Mouse (Mus musculus): ENCODE measurements at regions not wholly inside any gene's neighbourhood (a gene's known extent, or its start where the extent isn't known, plus 50 kb on each side); places are given as distances from the start of the nearest gene placed in this dataset.

- Histone ChIP-seq H3K9ac (replicated peaks) (no peak overlapping the region), H3K4me3 (no peak overlapping the region), H3K4me2 (replicated peaks) (no peak overlapping the region), H3K27ac (replicated peaks) (no peak overlapping the region), H3K9me3 (no peaks in the 10 kb centered on the region), H3K4me1 (no peaks in the 10 kb centered on the region), H3K36me3 (no peaks in the 10 kb centered on the region), H3K27me3 (no peaks in the 10 kb centered on the region)
- 86% methylated on average over 11 of the region's 11 CpGs for WGBS
- no peak for ATAC-seq (ENCODE audit: low FRiP score, low read depth)
These were observed 150.0 kb upstream of the Haao start for GRCm38 (mm10) chr17:83997778-83998177.

- Histone ChIP-seq H3K4me1 (no peaks in the 10 kb centered on the region), H3K9me3 (no peaks in the 10 kb centered on the region), H3K4me3 (no peak overlapping the region), H3K27ac (replicated peaks) (no peak overlapping the region), H3K27me3 (no peaks in the 10 kb centered on the region), H3K4me2 (replicated peaks) (no peak overlapping the region), H3K9ac (replicated peaks) (no peak overlapping the region), H3K36me3 (no peaks in the 10 kb centered on the region)
- WGBS = 85% methylated on average over 2 of the region's 2 CpGs
- ATAC-seq (ENCODE audit: low FRiP score, low read depth) = no peak
These were observed 145.3 kb upstream of the Haao start for GRCm38 (mm10) chr17:83993028-83993427.

GRCm38 (mm10) chr17:83990421-83991365 lies 142.9 kb upstream of the Haao start:
- Histone ChIP-seq H3K4me1 (peaks cover 12% of the 10 kb centered on the region), H3K27me3 (no peaks in the 10 kb centered on the region), H3K9me3 (no peaks in the 10 kb centered on the region), H3K9ac (replicated peaks) (no peak overlapping the region), H3K36me3 (no peaks in the 10 kb centered on the region), H3K27ac (replicated peaks) (no peak overlapping the region), H3K4me3 (no peak overlapping the region), H3K4me2 (replicated peaks) (no peak overlapping the region)
- no peak for ATAC-seq (ENCODE audit: low FRiP score, low read depth)
- 67% methylated on average over 13 of the region's 13 CpGs for WGBS

- Histone ChIP-seq H3K4me1 (peaks cover 21% of the 10 kb centered on the region), H3K4me3 (no peak overlapping the region), H3K9ac (replicated peaks) (no peak overlapping the region), H3K36me3 (no peaks in the 10 kb centered on the region), H3K4me2 (replicated peaks) (no peak overlapping the region), H3K9me3 (no peaks in the 10 kb centered on the region), H3K27me3 (no peaks in the 10 kb centered on the region), H3K27ac (replicated peaks) (no peak overlapping the region; the same call in 1 of the 2 replicates)
- 17% methylated on average over 6 of the region's 6 CpGs for WGBS
- no peak for ATAC-seq (ENCODE audit: low FRiP score, low read depth)
These were observed 141.1 kb upstream of the Haao start for GRCm38 (mm10) chr17:83988897-83989296.

- Histone ChIP-seq H3K9ac (replicated peaks) (no peak overlapping the region), H3K9me3 (no peaks in the 10 kb centered on the region), H3K4me1 (peaks cover 21% of the 10 kb centered on the region), H3K36me3 (no peaks in the 10 kb centered on the region), H3K27me3 (no peaks in the 10 kb centered on the region), H3K4me2 (replicated peaks) (no peak overlapping the region), H3K27ac (replicated peaks) (no peak overlapping the region; the same call in 1 of the 2 replicates), H3K4me3 (no peak overlapping the region)
- WGBS = 95% methylated on average over 5 of the region's 5 CpGs
- no peak for ATAC-seq (ENCODE audit: low FRiP score, low read depth)
These were observed 140.4 kb upstream of the Haao start for GRCm38 (mm10) chr17:83988165-83988564.

- peaks cover 23% of the 10 kb centered on the region for H3K4me1 ChIP-seq
- 98% methylated on average over 4 of the region's 4 CpGs for WGBS
- H3K27ac ChIP-seq (replicated peaks) = no peak overlapping the region
These were observed 139.9 kb upstream of the Haao start for GRCm38 (mm10) chr17:83987683-83988082.

GRCm38 (mm10) chr17:83985916-83986578 lies 138.3 kb upstream of the Haao start:
- Histone ChIP-seq H3K9ac (replicated peaks) (no peak overlapping the region), H3K36me3 (no peaks in the 10 kb centered on the region), H3K4me1 (peaks cover 23% of the 10 kb centered on the region), H3K4me2 (replicated peaks) (no peak overlapping the region), H3K4me3 (no peak overlapping the region), H3K27ac (replicated peaks) (peak overlapping the region; percentile 78), H3K27me3 (no peaks in the 10 kb centered on the region), H3K9me3 (no peaks in the 10 kb centered on the region)
- ATAC-seq (ENCODE audit: low FRiP score, low read depth) = peak; percentile 48
- WGBS = 56% methylated on average over 15 of the region's 15 CpGs

More at GRCm38 (mm10) chr17:83987683-83988082, 139.9 kb upstream of the Haao start:
- ATAC-seq (ENCODE audit: low FRiP score, low read depth) = no peak
- Histone ChIP-seq H3K36me3 (no peaks in the 10 kb centered on the region), H3K9ac (replicated peaks) (no peak overlapping the region), H3K27me3 (no peaks in the 10 kb centered on the region), H3K9me3 (no peaks in the 10 kb centered on the region), H3K4me2 (replicated peaks) (no peak overlapping the region), H3K4me3 (no peak overlapping the region)

GRCm38 (mm10) chr17:83985333-83985790 lies 137.6 kb upstream of the Haao start:
- Histone ChIP-seq H3K4me1 (peaks cover 23% of the 10 kb centered on the region), H3K27me3 (no peaks in the 10 kb centered on the region), H3K9me3 (no peaks in the 10 kb centered on the region), H3K4me3 (no peak overlapping the region), H3K36me3 (no peaks in the 10 kb centered on the region), H3K9ac (replicated peaks) (no peak overlapping the region), H3K27ac (replicated peaks) (peak overlapping the region; percentile 78), H3K4me2 (replicated peaks) (no peak overlapping the region)
- peak; percentile 55 for ATAC-seq (ENCODE audit: low FRiP score, low read depth)
- WGBS = 55% methylated on average over 17 of the region's 17 CpGs

- H3K36me3 ChIP-seq = no peaks in the 10 kb centered on the region
- no peak overlapping the region for H3K4me2 ChIP-seq (replicated peaks)
- H3K4me1 ChIP-seq = peaks cover 26% of the 10 kb centered on the region
- no peak for ATAC-seq (ENCODE audit: low FRiP score, low read depth)
- 91% methylated on average over 9 of the region's 9 CpGs for WGBS
- no peaks in the 10 kb centered on the region for H3K27me3 ChIP-seq
- H3K27ac ChIP-seq (replicated peaks) = no peak overlapping the region
- H3K9me3 ChIP-seq = no peaks in the 10 kb centered on the region
- no peak overlapping the region for H3K4me3 ChIP-seq
- no peak overlapping the region for H3K9ac ChIP-seq (replicated peaks)
These were observed 136.2 kb upstream of the Haao start for GRCm38 (mm10) chr17:83983837-83984388.

GRCm38 (mm10) chr17:83983070-83983836 lies 135.5 kb upstream of the Haao start:
- ATAC-seq (ENCODE audit: low FRiP score, low read depth) = no peak
- no peak overlapping the region for H3K4me3 ChIP-seq
- H3K9me3 ChIP-seq = no peaks in the 10 kb centered on the region
- WGBS = 51% methylated on average over 18 of the region's 18 CpGs
- no peak overlapping the region for H3K27ac ChIP-seq (replicated peaks)
- H3K36me3 ChIP-seq = no peaks in the 10 kb centered on the region
- H3K27me3 ChIP-seq = no peaks in the 10 kb centered on the region
- no peak overlapping the region for H3K9ac ChIP-seq (replicated peaks)
- H3K4me2 ChIP-seq (replicated peaks) = no peak overlapping the region
- peaks cover 26% of the 10 kb centered on the region for H3K4me1 ChIP-seq

GRCm38 (mm10) chr17:83982700-83983069 lies 134.9 kb upstream of the Haao start:
- 57% methylated on average over 8 of the region's 8 CpGs for WGBS

More at GRCm38 (mm10) chr17:83982700-83983069, 134.9 kb upstream of the Haao start:
- 0 out of 2 replicates have a peak overlapping the region, but pooled peaks have one; percentile 39 for H3K27ac ChIP-seq (replicated peaks)
- H3K4me1 ChIP-seq = peaks cover 26% of the 10 kb centered on the region
- no peak for ATAC-seq (ENCODE audit: low FRiP score, low read depth)
- no peak overlapping the region for H3K9ac ChIP-seq (replicated peaks)
- H3K9me3 ChIP-seq = no peaks in the 10 kb centered on the region
- no peak overlapping the region for H3K4me2 ChIP-seq (replicated peaks)
- H3K27me3 ChIP-seq = no peaks in the 10 kb centered on the region
- no peak overlapping the region for H3K4me3 ChIP-seq
- no peaks in the 10 kb centered on the region for H3K36me3 ChIP-seq

All from midbrain, embryonic 12.5 days (tissue).